Mouse (Mus musculus): ENCODE data around the gene Wtap. TPM values are rescaled to one million over a fixed set of nuclear protein-coding genes. Genes with fewer than 3 reads are reported as not detected.

The Wtap gene
- total and polyA plus RNA-seq, 3 experiments, result 63.5 to 74.0 TPM; not detected in 1

DNA sequence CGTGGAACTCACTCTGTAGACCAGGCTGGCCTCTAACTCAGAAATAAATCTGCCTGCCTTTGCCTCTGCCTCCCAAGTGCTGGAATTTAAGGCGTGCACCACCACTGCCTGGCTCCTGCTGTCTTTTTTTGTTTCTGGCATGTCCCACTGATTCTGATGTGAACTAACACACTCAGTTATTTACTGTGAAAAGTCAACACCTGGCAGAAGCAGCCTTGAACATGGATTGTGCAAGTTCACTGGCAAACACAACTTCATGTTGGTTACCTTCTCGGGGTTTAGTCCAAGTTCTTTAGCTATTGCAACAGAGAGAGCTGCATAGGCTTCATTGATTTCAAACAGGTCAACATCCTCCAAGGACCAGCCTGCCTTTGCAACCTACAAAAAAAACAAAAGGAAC, 69.0 kb downstream of the Wtap start:
- H3K9me3 ChIP-seq (replicated peaks; ENCODE audit: insufficient read depth, low read length), result no peaks in the 10 kb centered on the region
- no peak overlapping the region for H3K4me3 ChIP-seq (ENCODE audit: control insufficient read depth in 1 of 2, insufficient read depth in 1 of 2, low read depth in 2 of 2, low read length in 2 of 2)
- TF ChIP-seq NELFE (IDR thresholded peaks at IDR 0.05; ENCODE audit: low read depth, low read length) (no peak), ZNF384 (IDR thresholded peaks at IDR 0.05; ENCODE audit: low read depth, low read length) (no peak), CHD1 (IDR thresholded peaks at IDR 0.05; ENCODE audit: low read depth, low read length) (no peak), POLR2A (IDR thresholded peaks at IDR 0.05; ENCODE audit: control insufficient read depth in 1 of 2, insufficient read depth in 1 of 2, low read depth in 1 of 2, low read length in 2 of 2, poor library complexity in 1 of 2) (peak in 1 of 2 experiments; percentile 15; a peak in 1 of 4 replicates)
- H3K27me3 ChIP-seq (ENCODE audit: control insufficient read depth in 1 of 2, insufficient read depth in 2 of 2, low read length in 2 of 2), result no peaks in the 10 kb centered on the region
- H3K79me2 ChIP-seq (ENCODE audit: control insufficient read depth, insufficient read depth, low read length, poor library complexity), result 0 out of 2 replicates have a peak, but pooled peaks cover 3% of the 10 kb centered on the region
- peaks cover 7 to 37% of the 10 kb centered on the region in 2 experiments for H3K36me3 ChIP-seq (ENCODE audit: control insufficient read depth in 1 of 2, insufficient read depth in 2 of 2, low read length in 2 of 2)
- H3K27ac ChIP-seq (ENCODE audit: control insufficient read depth, low read depth, low read length), result no peak overlapping the region
- no peak overlapping the region for H3K9ac ChIP-seq (ENCODE audit: control insufficient read depth, low read depth, low read length, poor library complexity, severe bottlenecking)
- no peaks in the 10 kb centered on the region for H3K4me1 ChIP-seq (ENCODE audit: control insufficient read depth in 1 of 2, insufficient read depth in 2 of 2, low read length in 2 of 2)
- DNase-seq (ENCODE audit: low read depth, low spot score), result no peak

DNA sequence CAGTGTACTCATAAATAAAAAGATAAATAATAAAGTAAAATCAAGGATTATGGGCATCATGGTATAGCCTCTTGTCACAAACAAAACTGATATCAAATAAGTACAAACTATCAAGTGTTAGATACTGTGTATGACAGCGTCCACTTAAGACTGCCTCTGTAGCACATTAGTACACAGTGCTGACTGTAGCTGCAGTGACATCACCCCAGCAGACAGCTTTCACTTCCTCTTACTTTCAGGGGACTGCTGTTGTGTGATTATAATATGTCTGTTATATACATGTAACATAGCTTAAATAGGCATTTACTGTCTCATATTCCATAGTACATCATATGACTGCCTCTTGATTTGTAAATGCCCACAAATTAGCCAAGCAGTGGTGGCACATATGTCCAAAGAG, 72.9 kb downstream of the Wtap start:
- Histone ChIP-seq H3K4me3 (ENCODE audit: control insufficient read depth in 1 of 2, insufficient read depth in 1 of 2, low read depth in 2 of 2, low read length in 2 of 2) (no peak overlapping the region), H3K27me3 (ENCODE audit: control insufficient read depth in 1 of 2, insufficient read depth in 2 of 2, low read length in 2 of 2) (no peaks in the 10 kb centered on the region)
- DNase-seq (ENCODE audit: low read depth, low spot score), result peak; percentile 58

More for the DNA sequence above, 72.9 kb downstream of the Wtap start:
- Histone ChIP-seq H3K9ac (ENCODE audit: control insufficient read depth, low read depth, low read length, poor library complexity, severe bottlenecking) (no peak overlapping the region), H3K79me2 (ENCODE audit: control insufficient read depth, insufficient read depth, low read length, poor library complexity) (peaks cover 23% of the 10 kb centered on the region), H3K36me3 (ENCODE audit: control insufficient read depth in 1 of 2, insufficient read depth in 2 of 2, low read length in 2 of 2) (peaks cover 28 to 58% of the 10 kb centered on the region in 2 experiments), H3K9me3 (replicated peaks; ENCODE audit: insufficient read depth, low read length) (no peaks in the 10 kb centered on the region), H3K27ac (ENCODE audit: control insufficient read depth, low read depth, low read length) (no peak overlapping the region), H3K4me1 (ENCODE audit: control insufficient read depth in 1 of 2, insufficient read depth in 2 of 2, low read length in 2 of 2) (peaks cover 0 to 3% of the 10 kb centered on the region in 2 experiments; a peak in 2 of 4 replicates)
- TF ChIP-seq RAD21 (IDR thresholded peaks at IDR 0.05; ENCODE audit: low read depth, low read length) (no peak), TAL1 (IDR thresholded peaks at IDR 0.05; ENCODE audit: low read length) (no peak)

Other genes with a start within 250 kb of the Wtap start
- 18.0 and 18.8 TPM in 2 replicates for gene Igf2r, start 224.5 kb downstream of the Wtap start, total RNA-seq (2012; rRNA removed)
- 10 to 100 TPM; 18.3 to 21.7 TPM for gene Igf2r, start 224.5 kb downstream of the Wtap start, polyA plus RNA-seq (2012; ENCODE audit: insufficient read depth in 1 of 2, insufficient read length in 2 of 2, low read depth in 1 of 2, low replicate concordance in 2 of 2, missing spikeins in 1 of 2)
- gene Mas1, start 126.0 kb downstream of the Wtap start, total RNA-seq (2012; rRNA removed), result not detected in 2 replicates
- not detected for gene Mas1, start 126.0 kb downstream of the Wtap start, polyA plus RNA-seq (2012; ENCODE audit: insufficient read depth in 1 of 2, insufficient read length in 2 of 2, low read depth in 1 of 2, low replicate concordance in 2 of 2, missing spikeins in 1 of 2)
- gene Mrgprh, start 118.1 kb downstream of the Wtap start, total RNA-seq (2012; rRNA removed), result not detected in 2 replicates
- not detected for gene Mrgprh, start 118.1 kb downstream of the Wtap start, polyA plus RNA-seq (2012; ENCODE audit: insufficient read depth in 1 of 2, insufficient read length in 2 of 2, low read depth in 1 of 2, low replicate concordance in 2 of 2, missing spikeins in 1 of 2)
- 0.36 and 0.54 TPM in 2 replicates for gene Pnldc1, start 83.9 kb downstream of the Wtap start, total RNA-seq (2012; rRNA removed)
- gene Pnldc1, start 83.9 kb downstream of the Wtap start, polyA plus RNA-seq (2012; ENCODE audit: insufficient read depth in 1 of 2, insufficient read length in 2 of 2, low read depth in 1 of 2, low replicate concordance in 2 of 2, missing spikeins in 1 of 2), result 1 to 10 TPM in 1 of 2 experiments, not detected in 1; 1.1 TPM
- 570 and 598 TPM in 2 replicates for gene Tcp1, start 78.5 kb downstream of the Wtap start, total RNA-seq (2012; rRNA removed)
- gene Tcp1, start 78.5 kb downstream of the Wtap start, polyA plus RNA-seq (2012; ENCODE audit: insufficient read depth in 1 of 2, insufficient read length in 2 of 2, low read depth in 1 of 2, low replicate concordance in 2 of 2, missing spikeins in 1 of 2), result 1,000 to 10,000 TPM in 1 of 2 experiments, 100 to 1,000 TPM in 1; 485 to 1,425 TPM
- 238 and 257 TPM in 2 replicates for gene Mrpl18, start 77.8 kb downstream of the Wtap start, total RNA-seq (2012; rRNA removed)
- gene Mrpl18, start 77.8 kb downstream of the Wtap start, polyA plus RNA-seq (2012; ENCODE audit: insufficient read depth in 1 of 2, insufficient read length in 2 of 2, low read depth in 1 of 2, low replicate concordance in 2 of 2, missing spikeins in 1 of 2), result 100 to 1,000 TPM in 1 of 2 experiments, not detected in 1; 202 TPM
- gene Acat3, start 53.6 kb downstream of the Wtap start, total RNA-seq (2012; rRNA removed), result 13.6 and 14.6 TPM in 2 replicates
- gene Acat3, start 53.6 kb downstream of the Wtap start, polyA plus RNA-seq (2012; ENCODE audit: insufficient read depth in 1 of 2, insufficient read length in 2 of 2, low read depth in 1 of 2, low replicate concordance in 2 of 2, missing spikeins in 1 of 2), result 1 to 10 TPM in 1 of 2 experiments, not detected in 1; 1.0 TPM
- 54.9 and 60.1 TPM in 2 replicates for gene Acat2, start 33.4 kb downstream of the Wtap start, total RNA-seq (2012; rRNA removed)
- 10 to 100 TPM in 1 of 2 experiments, not detected in 1; 33.8 TPM for gene Acat2, start 33.4 kb downstream of the Wtap start, polyA plus RNA-seq (2012; ENCODE audit: insufficient read depth in 1 of 2, insufficient read length in 2 of 2, low read depth in 1 of 2, low replicate concordance in 2 of 2, missing spikeins in 1 of 2)
- gene Sod2, start 12.7 kb upstream of the Wtap start, total RNA-seq (2012; rRNA removed), result 284 and 295 TPM in 2 replicates
- 100 to 1,000 TPM; 293 to 320 TPM for gene Sod2, start 12.7 kb upstream of the Wtap start, polyA plus RNA-seq (2012; ENCODE audit: insufficient read depth in 1 of 2, insufficient read length in 2 of 2, low read depth in 1 of 2, low replicate concordance in 2 of 2, missing spikeins in 1 of 2)
- gene Gpr31b, start 58.1 kb upstream of the Wtap start, total RNA-seq (2012; rRNA removed), result 0.12 TPM in 1 of 2 replicates, not detected in the other
- under 1 TPM in 1 of 2 experiments, not detected in 1; 0.08 TPM for gene Gpr31b, start 58.1 kb upstream of the Wtap start, polyA plus RNA-seq (2012; ENCODE audit: insufficient read depth in 1 of 2, insufficient read length in 2 of 2, low read depth in 1 of 2, low replicate concordance in 2 of 2, missing spikeins in 1 of 2)
- not detected in 2 replicates for gene Tcp10b, start 66.9 kb upstream of the Wtap start, total RNA-seq (2012; rRNA removed)
- under 1 TPM in 1 of 2 experiments, not detected in 1; 0.06 TPM for gene Tcp10b, start 66.9 kb upstream of the Wtap start, polyA plus RNA-seq (2012; ENCODE audit: insufficient read depth in 1 of 2, insufficient read length in 2 of 2, low read depth in 1 of 2, low replicate concordance in 2 of 2, missing spikeins in 1 of 2)
- gene Unc93a, start 137.6 kb upstream of the Wtap start, total RNA-seq (2012; rRNA removed), result not detected in 2 replicates
- not detected for gene Unc93a, start 137.6 kb upstream of the Wtap start, polyA plus RNA-seq (2012; ENCODE audit: insufficient read depth in 1 of 2, insufficient read length in 2 of 2, low read depth in 1 of 2, low replicate concordance in 2 of 2, missing spikeins in 1 of 2)
- gene Smok2a, start 227.0 kb upstream of the Wtap start, total RNA-seq (2012; rRNA removed), result not detected in 2 replicates
- gene Smok2a, start 227.0 kb upstream of the Wtap start, polyA plus RNA-seq (2012; ENCODE audit: insufficient read depth in 1 of 2, insufficient read length in 2 of 2, low read depth in 1 of 2, low replicate concordance in 2 of 2, missing spikeins in 1 of 2), result not detected
- gene Smok2b, start 236.1 kb upstream of the Wtap start, total RNA-seq (2012; rRNA removed), result not detected in 2 replicates
- not detected for gene Smok2b, start 236.1 kb upstream of the Wtap start, polyA plus RNA-seq (2012; ENCODE audit: insufficient read depth in 1 of 2, insufficient read length in 2 of 2, low read depth in 1 of 2, low replicate concordance in 2 of 2, missing spikeins in 1 of 2)

Data from MEL (cell line).